Mouse (Mus musculus) spleen, adult 2 months (tissue): ENCODE results near the gene Myh7.

ENCODE experiments used
- CTCF ChIP-seq: fragments of 200-500 bp; IDR thresholded peaks from 2 replicates; pipeline ENCODE4 v1.5.1; 2011; ENCODE audit warnings: mild to moderate bottlenecking, inconsistent platforms; ENCODE audit not compliant: insufficient read depth, insufficient read length, insufficient replicate concordance; ENCODE audit errors: extremely low read depth
- POLR2A ChIP-seq: fragments of 200-500 bp; IDR thresholded peaks from 2 replicates; pipeline ENCODE4 v1.6.1; 2011; ENCODE audit warnings: low read depth, low read length, inconsistent platforms

DNA sequence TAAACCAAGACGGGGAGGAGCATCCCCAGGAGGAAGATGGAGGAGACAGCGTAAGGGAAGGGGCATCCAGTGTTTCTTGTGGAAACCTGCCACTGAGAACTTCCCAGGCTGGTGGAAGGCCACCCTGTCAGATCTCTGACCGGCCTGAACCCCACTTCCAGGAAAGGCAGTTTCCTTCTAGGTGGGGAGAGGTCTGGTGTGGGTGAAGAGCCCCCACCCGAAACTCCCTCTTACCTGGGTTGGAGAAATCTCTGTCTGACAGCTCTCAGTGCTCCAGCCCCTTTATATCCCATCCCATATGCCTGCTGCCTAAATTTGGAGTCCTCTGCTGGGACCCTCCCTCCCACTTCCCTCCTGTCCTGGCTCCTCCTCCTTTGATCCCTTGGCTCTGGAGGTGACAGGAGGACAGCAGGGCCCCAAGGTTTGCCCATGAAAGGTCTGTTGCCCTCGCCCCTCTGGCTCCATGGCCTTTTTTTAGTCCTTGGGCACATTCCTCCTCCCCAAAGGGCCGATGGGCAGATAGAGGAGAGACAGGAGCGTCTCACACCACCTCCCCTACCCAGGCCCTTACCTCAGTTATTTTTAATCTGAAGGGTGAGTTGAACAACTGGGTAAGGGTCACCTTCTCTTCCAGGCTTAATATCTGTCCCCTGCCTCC is 28.0 kb downstream of the Myh7 start, which contains the start of gene Myh6:
- no peak for TF ChIP-seq CTCF
- no peak for TF ChIP-seq POLR2A
